Mouse (Mus musculus): ENCODE measurements at regions not wholly inside any gene's neighbourhood (a gene's known extent, or its start where the extent isn't known, plus 50 kb on each side); places are given as distances from the start of the nearest gene placed in this dataset.

DNA sequence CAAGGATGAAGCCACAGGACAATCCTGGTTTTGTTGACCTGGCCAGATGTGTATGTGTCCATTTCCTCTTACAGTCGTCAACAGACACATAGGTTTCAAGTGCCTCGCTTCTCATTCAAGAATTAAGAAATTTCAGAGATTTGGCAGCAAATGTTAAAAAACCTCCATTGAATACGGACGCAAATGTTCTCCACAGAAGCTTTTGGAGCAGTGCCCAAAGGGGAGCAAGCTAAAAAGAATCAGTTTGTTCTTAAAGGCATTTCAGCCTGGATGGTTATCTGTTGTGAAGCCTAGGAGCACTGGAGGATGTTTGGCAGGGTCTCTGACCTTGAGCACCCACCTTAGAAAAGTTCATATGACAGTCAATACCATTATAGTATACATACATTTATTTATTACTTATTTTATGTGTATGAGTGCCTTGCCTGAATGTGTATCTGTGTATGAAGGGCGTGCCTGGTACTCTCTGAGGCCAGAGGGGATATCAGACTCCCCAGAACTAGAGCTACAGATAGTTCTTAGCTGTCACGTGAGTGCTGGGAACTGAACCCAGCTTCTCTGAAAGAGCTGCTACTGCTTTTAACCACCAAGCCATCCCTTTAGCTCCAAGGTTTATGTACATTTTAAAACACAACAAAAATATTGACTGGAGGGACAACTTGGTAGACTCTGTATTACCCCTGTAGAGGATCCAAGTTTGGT lies 221.7 kb downstream of the Qdpr start:
- H3K27ac ChIP-seq (replicated peaks; ENCODE audit: low read depth, low read length), result no peak overlapping the region
- H3K4me3 ChIP-seq (ENCODE audit: insufficient read depth, low read depth, low read length), result no peak overlapping the region
- no peaks in the 10 kb centered on the region for H3K4me1 ChIP-seq (ENCODE audit: control insufficient read depth, insufficient read depth, insufficient read length, low read length)

DNA sequence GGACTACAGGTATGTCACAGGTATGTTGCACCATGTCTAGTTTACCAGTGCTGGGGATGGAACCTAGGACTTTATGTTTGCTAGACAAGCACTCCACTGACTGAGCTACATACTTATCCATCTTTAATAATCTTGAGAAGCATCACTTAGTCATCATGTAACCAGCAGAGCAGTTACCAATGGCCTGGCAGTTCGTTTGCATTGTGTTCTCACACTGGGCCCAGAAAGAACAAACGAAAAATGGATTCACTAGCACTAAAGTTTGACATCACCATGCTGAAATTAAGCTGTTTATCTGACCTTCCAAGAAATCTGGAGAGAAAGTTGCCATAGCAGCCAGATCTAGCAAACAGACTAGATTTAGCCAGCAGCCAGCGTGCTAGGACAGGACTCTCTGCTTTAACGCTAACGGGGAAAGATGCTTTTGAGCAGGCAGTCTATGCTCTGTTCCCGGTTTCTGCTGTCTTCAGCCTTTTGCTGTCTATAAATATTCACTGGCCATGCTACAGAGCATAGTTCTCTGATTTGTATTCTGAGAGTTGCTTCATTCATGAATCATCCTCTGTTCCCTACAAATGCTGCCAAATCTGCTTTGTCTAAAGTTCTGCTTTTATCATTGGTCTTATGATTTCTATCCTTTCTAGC lies 229.6 kb downstream of the Qdpr start:
- Histone ChIP-seq H3K4me3 (ENCODE audit: insufficient read depth, low read depth, low read length) (no peak overlapping the region), H3K27ac (replicated peaks; ENCODE audit: low read depth, low read length) (no peak overlapping the region), H3K4me1 (ENCODE audit: control insufficient read depth, insufficient read depth, insufficient read length, low read length) (no peaks in the 10 kb centered on the region)

DNA sequence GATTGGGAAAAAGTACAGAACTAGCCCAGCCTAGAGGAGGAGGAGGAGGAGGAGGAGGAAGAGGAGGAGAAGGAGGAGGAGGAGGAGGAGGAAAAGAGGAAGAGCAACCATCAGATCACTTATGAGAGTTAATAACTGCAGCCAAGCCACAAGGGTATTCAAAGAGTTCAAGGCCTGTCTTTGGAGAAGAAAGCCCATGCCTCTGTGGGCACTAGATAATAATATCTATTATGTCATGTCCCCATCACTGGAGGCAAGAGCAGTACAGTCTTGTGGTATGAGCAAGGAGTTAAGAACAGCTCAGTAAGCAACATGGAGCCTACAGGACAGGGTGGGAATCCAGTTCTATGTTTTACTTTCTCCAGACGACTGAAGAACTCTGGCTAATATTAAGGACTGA lies 230.5 kb downstream of the Qdpr start:
- no peak overlapping the region for H3K27ac ChIP-seq (replicated peaks; ENCODE audit: low read depth, low read length)
- no peak overlapping the region for H3K4me3 ChIP-seq (ENCODE audit: insufficient read depth, low read depth, low read length)
- no peaks in the 10 kb centered on the region for H3K4me1 ChIP-seq (ENCODE audit: control insufficient read depth, insufficient read depth, insufficient read length, low read length)

DNA sequence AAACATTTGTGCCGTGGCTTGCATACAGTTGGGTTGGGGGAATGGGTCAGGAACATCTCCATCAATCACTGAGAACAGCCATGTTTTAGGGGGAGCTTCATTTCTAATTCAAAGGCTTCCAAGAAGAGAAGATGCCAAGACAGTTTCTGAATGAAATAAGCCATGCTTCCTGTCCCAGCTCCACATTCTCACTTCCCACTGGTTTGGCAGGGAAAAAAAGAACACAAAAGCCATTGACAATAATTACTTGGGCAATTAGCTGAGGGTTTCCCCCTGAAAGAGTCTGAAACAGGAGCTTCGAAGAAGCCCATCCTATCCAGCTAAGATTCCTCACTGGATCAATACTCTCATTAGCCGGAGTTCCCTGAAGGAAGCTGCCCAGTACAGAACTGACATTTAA lies 230.9 kb downstream of the Qdpr start:
- Histone ChIP-seq H3K4me3 (ENCODE audit: insufficient read depth, low read depth, low read length) (no peak overlapping the region), H3K4me1 (ENCODE audit: control insufficient read depth, insufficient read depth, insufficient read length, low read length) (no peaks in the 10 kb centered on the region), H3K27ac (replicated peaks; ENCODE audit: low read depth, low read length) (no peak overlapping the region)

DNA sequence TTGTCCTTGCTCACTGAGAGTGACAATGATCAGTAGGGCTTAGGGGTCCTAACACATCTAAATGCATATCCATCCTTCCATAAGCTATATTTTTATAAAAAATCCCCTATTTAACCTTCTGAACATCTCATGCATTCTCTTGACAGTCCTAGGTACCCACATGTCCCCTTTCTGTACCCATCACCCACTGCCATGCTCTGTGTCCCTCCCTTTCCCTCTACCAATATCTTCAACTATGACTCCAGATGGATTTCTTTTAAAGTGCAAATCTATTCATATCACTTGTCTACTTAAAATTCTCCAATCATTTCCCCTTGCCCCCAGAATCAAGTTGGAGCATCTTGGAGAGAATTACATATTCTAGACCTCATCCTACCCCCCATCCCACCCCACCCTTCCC lies 235.6 kb downstream of the Qdpr start:
- H3K4me3 ChIP-seq (ENCODE audit: insufficient read depth, low read depth, low read length), result no peak overlapping the region
- H3K4me1 ChIP-seq (ENCODE audit: control insufficient read depth, insufficient read depth, insufficient read length, low read length), result no peaks in the 10 kb centered on the region
- H3K27ac ChIP-seq (replicated peaks; ENCODE audit: low read depth, low read length), result no peak overlapping the region

DNA sequence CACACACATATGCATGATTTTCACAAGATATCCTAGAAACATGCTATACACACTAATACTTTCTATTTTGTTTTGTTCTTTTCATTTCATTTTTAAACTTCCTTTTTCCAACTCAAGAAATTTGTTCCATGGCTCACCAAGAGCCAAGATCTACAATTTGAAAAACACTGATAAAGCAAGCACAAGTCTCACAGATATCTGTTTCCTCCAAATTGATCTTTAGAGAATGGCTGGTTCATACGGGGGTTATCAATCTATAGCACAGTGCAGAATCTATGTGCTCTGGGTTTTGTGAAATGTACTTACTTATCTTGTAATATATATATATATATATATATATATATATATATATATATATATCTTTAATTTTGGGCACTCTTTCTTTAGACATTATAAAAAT lies 251.6 kb downstream of the Qdpr start:
- no peaks in the 10 kb centered on the region for H3K4me1 ChIP-seq (ENCODE audit: control insufficient read depth, insufficient read depth, insufficient read length, low read length)
- no peak overlapping the region for H3K27ac ChIP-seq (replicated peaks; ENCODE audit: low read depth, low read length)
- no peak overlapping the region for H3K4me3 ChIP-seq (ENCODE audit: insufficient read depth, low read depth, low read length)

DNA sequence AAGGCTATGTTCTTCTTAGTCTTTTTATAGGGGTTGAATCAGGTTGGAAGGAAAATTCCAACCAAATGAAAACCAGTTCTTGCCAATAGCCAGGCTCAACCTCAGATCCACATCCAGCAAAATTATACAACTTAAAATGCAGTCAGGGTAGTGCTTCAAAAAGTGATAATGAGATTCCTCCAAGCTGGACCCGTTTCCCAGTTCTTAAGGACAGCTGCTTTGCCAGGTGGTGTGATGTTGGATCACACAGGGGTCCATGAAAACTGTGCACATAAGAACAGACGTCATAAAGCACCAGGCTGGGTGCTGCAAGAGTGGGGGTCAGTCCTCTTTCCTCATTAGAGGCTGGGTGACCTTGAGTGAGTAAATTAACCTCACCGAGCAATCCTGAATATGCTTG lies 253.9 kb downstream of the Qdpr start:
- no peak overlapping the region for H3K4me3 ChIP-seq (ENCODE audit: insufficient read depth, low read depth, low read length)
- no peaks in the 10 kb centered on the region for H3K4me1 ChIP-seq (ENCODE audit: control insufficient read depth, insufficient read depth, insufficient read length, low read length)
- no peak overlapping the region for H3K27ac ChIP-seq (replicated peaks; ENCODE audit: low read depth, low read length)

DNA sequence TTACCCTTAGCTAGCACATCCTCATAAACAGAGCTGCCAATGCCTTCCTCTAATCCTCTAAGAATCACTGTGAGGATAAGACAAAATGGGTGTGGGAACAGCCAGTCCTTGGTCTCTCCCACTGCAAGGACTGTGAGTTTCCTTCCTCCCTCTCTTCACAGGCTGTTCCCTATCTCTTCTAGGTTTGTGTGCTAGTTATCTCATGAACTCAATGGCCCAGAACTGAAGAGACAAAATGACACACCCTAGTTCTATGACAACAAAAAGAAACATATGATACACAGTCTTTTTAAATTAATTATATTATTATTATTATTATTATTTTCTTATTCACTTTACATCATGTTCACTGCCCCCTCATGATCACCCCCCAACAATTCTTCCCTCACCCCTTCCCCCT lies 257.7 kb downstream of the Qdpr start:
- Histone ChIP-seq H3K4me3 (ENCODE audit: insufficient read depth, low read depth, low read length) (no peak overlapping the region), H3K4me1 (ENCODE audit: control insufficient read depth, insufficient read depth, insufficient read length, low read length) (no peaks in the 10 kb centered on the region), H3K27ac (replicated peaks; ENCODE audit: low read depth, low read length) (no peak overlapping the region)

DNA sequence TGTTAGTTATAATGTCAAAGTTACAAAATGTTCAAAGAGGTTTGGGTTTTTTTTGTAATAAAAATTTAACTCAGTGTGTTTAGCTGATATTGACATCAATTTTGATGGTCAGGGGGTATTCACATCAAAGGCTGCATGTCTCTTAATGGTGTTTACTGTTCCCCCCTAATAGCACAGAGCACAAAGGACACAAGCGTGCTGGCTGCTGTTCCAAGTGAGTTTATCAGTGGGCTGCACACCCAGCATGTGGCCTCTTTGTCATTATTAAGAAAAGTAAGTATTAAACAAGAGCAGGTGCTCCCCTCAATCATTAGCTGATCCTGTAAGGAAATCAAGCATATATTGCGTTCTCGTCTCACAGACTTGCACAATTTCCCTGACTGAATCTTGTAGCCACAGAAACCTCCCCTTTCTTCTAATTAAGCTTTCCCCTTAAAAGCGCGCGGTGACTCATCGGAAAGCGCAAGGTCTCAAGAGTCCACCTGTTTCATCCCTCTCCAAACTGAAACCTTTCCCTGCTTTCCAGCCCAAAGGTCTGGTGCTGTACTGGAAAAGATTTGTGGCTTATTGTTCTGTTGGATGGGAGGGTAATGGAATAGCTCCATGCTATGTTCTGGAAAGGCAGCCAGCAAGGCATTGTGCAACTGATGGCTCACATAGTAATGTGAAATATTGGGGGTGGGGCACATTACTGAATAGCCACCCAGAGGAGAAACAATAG lies 276.8 kb downstream of the Qdpr start:
- Histone ChIP-seq H3K27ac (replicated peaks; ENCODE audit: low read depth, low read length) (no peak overlapping the region), H3K4me3 (ENCODE audit: insufficient read depth, low read depth, low read length) (no peak overlapping the region), H3K4me1 (ENCODE audit: control insufficient read depth, insufficient read depth, insufficient read length, low read length) (no peaks in the 10 kb centered on the region)

DNA sequence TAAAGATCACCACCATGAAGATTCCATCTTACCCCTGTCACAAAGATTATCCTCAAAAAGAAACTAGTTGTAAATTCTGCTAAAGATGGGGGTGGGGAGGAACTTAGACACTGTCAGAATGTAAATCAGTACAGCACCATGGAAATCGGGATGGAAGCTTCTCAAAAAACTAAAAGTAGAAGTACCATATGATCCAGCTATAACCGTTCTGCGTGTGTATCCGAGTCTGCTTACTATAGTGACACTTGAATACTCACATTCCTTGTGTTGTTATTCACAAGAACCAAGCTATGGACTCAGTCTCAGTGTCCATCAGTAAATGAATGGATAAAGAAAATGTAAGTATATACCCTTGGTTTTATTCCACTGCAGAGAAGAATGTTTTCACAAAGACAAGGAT lies 290.8 kb downstream of the Qdpr start:
- H3K4me1 ChIP-seq (ENCODE audit: control insufficient read depth, insufficient read depth, insufficient read length, low read length), result no peaks in the 10 kb centered on the region
- H3K4me3 ChIP-seq (ENCODE audit: insufficient read depth, low read depth, low read length), result no peak overlapping the region
- H3K27ac ChIP-seq (replicated peaks; ENCODE audit: low read depth, low read length), result no peak overlapping the region

DNA sequence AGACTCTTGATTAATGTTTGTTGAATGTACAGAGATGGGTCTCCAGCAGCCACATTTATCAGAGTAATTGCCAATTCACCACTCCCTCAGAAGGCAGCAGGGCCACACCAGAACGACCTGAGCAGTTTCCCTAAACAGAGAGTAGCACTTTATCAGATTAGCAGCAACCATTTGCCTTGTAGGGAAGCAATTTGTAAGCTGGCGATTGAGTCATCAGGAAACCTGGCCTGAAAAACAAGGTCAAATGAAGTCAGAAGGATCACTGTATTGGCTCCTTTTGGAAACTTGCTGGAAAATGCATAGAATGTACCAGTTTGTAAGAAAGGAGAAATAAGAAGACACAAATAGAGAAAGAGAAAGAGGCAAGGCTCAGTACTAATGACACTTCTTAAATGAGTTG lies 295.1 kb downstream of the Qdpr start:
- no peaks in the 10 kb centered on the region for H3K4me1 ChIP-seq (ENCODE audit: control insufficient read depth, insufficient read depth, insufficient read length, low read length)
- H3K27ac ChIP-seq (replicated peaks; ENCODE audit: low read depth, low read length), result no peak overlapping the region
- H3K4me3 ChIP-seq (ENCODE audit: insufficient read depth, low read depth, low read length), result no peak overlapping the region

DNA sequence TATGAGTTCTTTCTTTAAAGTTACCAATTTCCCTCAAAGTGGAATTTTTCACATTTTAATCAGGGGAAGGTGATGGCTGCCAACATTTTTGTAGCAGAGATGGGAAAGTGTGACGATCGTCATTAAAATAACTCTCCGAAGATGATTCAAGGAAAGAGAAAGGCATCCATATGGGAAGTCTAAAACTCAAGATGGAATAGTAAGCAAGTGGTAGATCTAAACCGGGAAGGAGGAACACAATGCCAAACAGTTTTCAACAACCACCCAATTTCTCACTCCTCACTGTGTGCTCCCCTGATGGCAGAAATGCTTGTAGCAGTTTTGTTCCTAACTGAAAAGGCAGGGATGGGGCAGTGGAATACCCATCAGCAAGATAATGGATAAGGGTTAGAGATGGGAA lies 305.9 kb downstream of the Qdpr start:
- H3K4me3 ChIP-seq (ENCODE audit: insufficient read depth, low read depth, low read length), result no peak overlapping the region
- H3K4me1 ChIP-seq (ENCODE audit: control insufficient read depth, insufficient read depth, insufficient read length, low read length), result no peaks in the 10 kb centered on the region
- H3K27ac ChIP-seq (replicated peaks; ENCODE audit: low read depth, low read length), result no peak overlapping the region

DNA sequence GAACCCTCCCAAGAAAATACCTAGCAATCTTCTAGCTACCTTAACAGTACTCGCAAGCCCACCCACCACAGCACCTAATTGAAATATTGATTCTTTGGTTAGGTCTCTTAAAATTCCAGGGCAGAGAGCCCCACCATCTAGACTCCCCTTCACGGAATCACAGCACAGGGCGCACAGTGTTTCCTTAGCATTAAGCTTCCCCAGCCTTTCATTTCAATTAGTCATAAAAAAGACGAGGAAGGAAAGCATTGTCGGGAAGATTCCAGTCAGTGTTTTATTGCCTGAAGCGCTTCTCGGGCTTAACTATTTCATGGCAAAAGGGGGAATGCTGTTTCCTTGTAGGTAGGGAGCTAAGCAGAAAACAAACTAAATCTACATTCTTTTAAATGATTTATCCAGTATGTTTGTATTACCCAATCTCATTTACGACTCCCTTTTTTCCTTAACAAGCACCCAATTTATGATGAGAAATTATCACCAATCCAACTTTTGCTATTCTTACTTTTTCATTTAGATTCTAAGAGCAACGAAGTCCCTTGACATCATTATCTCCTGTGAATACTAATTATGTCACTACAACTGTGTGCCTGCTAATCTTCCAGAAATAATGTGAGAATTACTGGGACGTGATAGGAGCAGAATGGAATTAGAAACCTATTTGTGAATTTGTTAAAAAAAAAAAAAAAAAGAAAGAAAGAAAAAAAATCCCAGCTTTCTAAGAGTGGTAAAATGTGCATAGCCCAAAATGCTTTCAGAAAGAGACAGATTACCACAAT lies 312.6 kb downstream of the Qdpr start:
- H3K27ac ChIP-seq (replicated peaks; ENCODE audit: low read depth, low read length), result no peak overlapping the region
- no peak overlapping the region for H3K4me3 ChIP-seq (ENCODE audit: insufficient read depth, low read depth, low read length)
- no peaks in the 10 kb centered on the region for H3K4me1 ChIP-seq (ENCODE audit: control insufficient read depth, insufficient read depth, insufficient read length, low read length)

DNA sequence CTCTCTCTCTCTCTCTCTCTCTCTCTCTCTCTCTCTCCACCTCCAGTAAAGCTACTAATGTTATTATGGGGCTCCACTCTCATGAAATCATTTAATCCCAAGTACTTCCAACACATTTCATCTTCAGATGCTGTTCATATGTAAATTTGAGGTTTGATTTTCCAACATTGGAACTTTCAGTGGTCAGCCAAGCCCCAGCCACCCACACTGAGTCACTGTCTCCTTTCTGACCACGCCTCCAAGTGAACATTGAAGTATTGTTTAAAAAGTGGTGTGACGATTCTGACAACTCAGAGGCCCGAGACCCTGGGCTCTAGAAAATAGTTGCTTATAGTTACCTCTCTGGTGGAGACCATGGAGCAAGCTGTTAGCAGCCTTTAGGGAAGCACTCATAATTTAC lies 313.3 kb downstream of the Qdpr start:
- no peak overlapping the region for H3K27ac ChIP-seq (replicated peaks; ENCODE audit: low read depth, low read length)

DNA sequence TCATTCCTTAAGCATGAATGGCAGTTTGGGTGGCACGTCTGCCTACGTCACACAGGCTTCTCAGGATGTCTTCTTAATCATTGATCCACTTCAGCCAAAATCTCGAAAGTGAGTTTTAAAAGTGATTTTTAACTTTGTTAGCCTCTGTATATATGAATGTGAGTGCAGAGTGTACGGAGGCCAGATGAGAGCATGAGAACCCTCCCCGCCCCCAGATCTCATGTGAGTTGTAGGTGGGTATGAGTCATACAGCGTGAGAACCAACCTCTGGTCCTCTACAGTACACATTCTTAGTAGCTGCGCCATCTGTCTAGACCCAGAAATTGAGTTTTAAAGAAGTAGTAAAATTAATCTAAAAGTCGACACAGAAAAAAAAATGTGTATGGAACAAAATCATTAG lies 322.1 kb downstream of the Qdpr start:
- Histone ChIP-seq H3K4me3 (ENCODE audit: insufficient read depth, low read depth, low read length) (no peak overlapping the region), H3K27ac (replicated peaks; ENCODE audit: low read depth, low read length) (no peak overlapping the region), H3K4me1 (ENCODE audit: control insufficient read depth, insufficient read depth, insufficient read length, low read length) (no peaks in the 10 kb centered on the region)

More for the DNA sequence above, 313.3 kb downstream of the Qdpr start:
- no peaks in the 10 kb centered on the region for H3K4me1 ChIP-seq (ENCODE audit: control insufficient read depth, insufficient read depth, insufficient read length, low read length)
- H3K4me3 ChIP-seq (ENCODE audit: insufficient read depth, low read depth, low read length), result no peak overlapping the region

Measured in brown adipose tissue, adult 24 weeks (tissue).